Mouse (Mus musculus): ENCODE results near the gene Sun2.

Sun2 gene

GRCm38 (mm10) chr15:79755977-79756625 lies 13.8 kb upstream of the Sun2 start:
- DNase-seq: no peak

DNA sequence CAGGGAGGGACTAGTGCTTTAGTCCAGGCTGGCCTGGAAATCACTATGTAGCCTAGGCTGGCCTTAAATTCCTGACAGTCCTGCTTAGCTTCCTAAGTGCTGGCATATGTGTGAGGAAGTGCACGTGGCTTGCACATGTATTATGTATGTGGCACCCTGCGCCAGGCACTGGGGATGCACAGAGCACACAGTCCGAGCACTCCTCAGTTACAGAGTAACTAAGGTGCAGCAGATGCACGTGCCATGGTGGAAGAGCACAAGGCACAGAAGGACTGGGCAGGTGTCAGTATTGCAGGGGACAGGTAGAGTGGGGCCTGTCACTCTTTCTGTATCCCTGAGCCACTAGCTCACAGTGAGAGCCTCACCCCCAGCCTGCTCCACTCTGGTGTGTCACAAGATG lies 12.8 kb upstream of the Sun2 start:
- DNase-seq: no peak

DNA sequence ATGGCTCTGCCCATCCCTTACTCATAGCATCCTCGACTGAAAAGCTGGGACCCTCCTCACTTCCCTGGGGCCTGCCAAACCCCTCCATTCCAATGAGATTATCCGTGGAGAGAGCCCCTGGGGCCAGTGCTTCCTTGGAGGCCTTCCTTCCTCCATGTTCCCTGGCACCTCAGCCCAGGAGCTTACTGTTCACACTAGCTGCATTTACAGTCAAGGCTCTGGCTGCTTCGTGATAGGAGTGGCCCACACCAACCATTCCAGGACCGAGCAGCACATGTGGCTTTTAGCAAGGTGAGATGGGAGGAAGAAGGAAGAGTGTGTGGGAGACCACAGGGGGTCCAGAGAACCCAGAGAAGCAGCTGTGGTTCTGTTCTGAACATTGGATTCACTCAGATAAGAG lies 11.5 kb upstream of the Sun2 start:
- no peak for DNase-seq

DNA sequence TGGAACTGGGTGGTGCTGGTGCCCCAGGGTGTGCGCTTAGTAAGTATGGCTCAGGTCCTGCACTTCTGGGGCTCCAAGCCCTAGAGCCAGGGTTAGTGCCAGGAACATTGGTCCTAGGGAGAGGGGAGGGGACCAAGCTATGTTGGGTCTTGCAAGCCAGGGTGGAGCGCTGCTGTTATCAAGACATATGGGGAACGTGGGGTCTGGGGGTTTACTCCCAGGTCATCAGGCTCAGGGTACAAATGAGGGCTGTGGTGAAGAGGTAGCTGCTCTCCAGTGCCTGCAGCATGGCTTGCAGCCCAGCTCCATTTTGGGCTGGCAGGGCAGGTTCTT lies 11.1 kb upstream of the Sun2 start:
- no peak for DNase-seq

DNA sequence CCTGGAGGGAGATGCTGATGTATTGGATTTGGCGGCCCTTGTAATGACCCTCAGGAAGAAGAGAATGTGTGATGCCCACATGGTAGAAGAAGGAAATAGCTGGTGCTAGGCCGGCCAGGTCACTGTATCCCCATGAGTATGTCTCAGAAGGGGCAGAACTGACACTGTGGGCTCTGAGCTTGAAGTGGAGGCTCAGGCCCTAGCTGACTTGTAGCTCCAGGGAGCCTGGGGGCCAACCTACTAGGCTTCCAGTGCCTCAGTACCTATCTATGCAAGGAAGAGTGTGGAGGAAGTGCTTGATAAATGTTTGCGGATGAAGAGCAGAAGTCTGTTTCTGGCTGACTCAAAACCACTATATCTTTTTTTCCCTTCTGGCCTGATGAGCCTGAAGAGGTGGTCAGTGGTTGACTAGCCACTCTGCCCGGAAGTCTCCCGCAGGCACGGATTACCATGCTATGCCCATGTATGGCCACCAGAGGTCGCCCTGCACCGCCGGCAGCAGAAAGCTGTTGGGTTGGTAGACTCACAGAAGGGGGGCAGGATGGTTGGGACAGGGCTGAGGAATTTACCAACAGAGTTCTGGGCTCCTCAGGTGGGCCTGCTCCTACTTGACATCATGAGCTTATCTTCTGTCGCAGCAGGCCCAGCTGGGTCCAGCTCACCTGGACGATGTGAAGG lies 10.5 kb upstream of the Sun2 start:
- peak; percentile 87 to 88 for DNase-seq

DNA sequence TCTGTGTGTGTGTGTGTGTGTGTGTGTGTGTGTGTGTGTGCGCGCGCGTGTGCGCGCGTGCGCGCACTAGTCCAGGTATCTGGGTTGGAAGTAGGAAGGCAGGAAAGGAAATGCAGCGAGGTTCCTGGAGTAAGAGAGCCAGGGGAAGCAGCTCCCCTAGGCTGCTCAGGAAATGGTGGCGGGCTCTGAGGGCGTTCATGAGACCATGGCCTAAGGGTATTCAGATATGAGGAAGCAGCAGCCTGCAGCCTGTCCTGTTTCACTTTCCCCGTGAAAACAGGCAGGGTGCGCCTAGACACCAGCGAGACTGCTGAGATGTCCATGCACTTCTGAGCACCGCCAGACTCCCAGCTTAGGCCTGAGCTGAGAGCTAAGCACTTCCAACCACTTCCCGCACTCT lies 9.4 kb upstream of the Sun2 start:
- DNase-seq: no peak

DNA sequence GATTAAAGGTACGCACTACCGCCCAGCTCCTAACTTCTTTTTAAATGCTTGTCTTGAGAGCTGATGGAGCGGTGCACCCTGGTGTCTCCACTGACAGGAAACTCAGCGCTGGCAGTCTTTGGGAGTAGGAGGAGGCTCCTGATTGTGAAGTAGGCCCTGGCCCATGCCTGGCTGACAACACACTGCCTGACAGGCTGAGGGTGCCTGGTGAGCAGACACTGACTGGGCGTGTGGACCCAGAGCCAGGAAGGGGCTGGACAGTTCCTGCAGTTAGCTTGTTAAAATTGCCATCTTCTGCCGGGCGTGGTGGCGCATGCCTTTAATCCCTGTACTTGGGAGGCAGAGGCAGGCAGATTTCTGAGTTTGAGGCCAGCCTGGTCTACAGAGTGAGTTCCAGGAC lies 7.9 kb upstream of the Sun2 start:
- no peak for DNase-seq

- no peak for DNase-seq
Measured at GRCm38 (mm10) chr15:79749162-79749561, 6.8 kb upstream of the Sun2 start.

DNA sequence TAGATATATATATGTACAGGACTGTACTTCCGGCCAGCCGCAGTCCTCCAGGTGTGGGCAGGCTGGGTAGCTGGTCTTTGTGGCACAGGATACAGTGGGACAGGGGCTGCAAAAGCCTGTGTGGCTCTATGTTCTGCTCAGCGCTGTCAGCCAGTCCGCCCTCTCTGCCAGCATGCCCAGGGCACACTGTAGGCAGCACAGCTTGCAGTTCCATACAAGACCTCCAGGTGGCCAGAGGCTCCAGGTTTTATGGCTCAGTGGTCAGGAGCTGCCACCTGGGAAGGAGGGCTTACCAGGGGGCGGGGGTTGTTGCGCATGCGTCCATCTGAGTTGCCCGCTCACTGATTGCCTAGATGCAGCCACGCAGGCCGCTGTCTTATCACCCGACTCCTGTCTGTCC lies 5.7 kb upstream of the Sun2 start:
- DNase-seq: peak; percentile 58 to 74

DNA sequence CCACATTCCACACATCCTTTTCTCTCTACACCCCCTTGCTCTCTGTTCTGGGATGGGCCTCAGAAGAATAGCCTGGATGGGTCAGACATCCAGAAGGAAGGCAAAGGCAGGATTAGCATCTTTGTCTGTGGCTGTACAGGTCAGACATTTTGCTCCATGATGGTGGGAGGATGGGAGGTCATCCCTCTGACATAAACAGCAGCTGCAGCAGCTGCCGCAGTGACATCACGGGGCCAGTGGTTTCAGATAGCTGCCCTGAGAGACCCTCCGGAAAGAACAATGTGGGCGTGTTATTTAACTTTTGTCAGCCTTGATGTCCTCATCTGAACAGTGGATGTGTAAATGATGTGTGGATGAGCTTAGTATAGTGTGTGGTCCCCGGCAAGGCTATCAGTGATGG lies 3.5 kb upstream of the Sun2 start:
- DNase-seq: no peak

DNA sequence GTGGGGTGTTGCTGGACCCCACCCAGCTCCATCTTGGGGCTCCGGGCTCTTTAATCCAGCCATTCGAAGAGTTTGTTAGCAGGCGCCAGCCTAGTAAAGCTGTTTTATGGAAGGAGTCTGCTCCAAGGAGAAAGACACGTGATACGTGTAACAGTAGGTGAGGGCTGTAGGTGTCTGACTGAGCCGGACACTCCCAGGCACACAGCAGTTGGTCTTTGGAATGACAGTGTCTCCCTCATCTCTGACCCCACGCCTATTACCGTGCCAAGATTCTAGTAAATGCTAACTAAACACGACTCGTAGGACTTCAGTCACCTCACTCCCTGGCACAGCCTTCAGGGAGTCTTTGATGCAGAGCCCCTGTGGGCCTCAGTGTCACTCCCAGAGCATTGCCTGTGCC lies 3.0 kb upstream of the Sun2 start:
- DNase-seq: no peak

DNA sequence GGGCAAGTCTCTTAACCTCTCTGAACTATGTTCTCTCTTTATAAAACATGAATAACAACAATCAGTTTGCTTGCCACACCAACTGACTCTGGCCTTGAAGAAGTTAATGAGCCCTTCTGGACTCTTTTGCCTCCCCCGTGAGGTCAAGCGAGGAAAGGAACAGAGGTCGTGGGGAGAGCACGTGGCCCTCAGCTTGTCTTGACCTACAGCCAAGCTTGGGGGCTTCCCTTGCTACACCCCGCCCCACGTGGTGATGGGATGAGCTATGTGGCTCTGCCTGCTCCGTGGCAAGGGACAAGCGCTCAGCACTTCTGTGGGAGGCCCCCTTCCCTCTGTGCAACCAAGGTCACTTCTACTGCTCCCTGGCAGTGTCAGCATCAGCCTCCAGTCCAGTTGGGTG lies 2.4 kb upstream of the Sun2 start:
- DNase-seq: no peak

GRCm38 (mm10) chr15:79744001-79744400 lies 1.7 kb upstream of the Sun2 start:
- DNase-seq: no peak

GRCm38 (mm10) chr15:79742706-79743023 lies 329 bp upstream of the Sun2 start:
- no peak for DNase-seq

- DNase-seq: peak; percentile 70 to 71
Measured at GRCm38 (mm10) chr15:79741173-79741858, 1.0 kb downstream of the Sun2 start.

DNA sequence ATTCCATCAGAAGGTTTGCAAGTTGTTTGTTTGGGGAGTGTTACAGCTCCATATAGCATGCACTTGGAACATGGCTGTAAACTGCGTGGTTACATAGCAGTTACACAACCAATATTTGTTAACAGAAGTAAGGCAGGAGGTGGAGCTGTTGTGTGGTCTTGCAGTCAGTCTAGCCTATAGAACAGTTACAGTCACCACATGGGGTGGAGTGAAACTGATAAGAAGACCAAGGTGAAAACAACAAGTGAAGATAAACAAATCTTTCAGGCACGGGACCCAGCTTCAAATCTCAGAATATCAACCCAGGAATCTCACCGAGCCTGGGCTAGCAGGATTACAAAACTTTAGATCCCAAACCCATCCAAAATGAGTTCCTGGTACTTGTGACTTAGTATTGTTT lies 1.6 kb downstream of the Sun2 start:
- DNase-seq: no peak

DNA sequence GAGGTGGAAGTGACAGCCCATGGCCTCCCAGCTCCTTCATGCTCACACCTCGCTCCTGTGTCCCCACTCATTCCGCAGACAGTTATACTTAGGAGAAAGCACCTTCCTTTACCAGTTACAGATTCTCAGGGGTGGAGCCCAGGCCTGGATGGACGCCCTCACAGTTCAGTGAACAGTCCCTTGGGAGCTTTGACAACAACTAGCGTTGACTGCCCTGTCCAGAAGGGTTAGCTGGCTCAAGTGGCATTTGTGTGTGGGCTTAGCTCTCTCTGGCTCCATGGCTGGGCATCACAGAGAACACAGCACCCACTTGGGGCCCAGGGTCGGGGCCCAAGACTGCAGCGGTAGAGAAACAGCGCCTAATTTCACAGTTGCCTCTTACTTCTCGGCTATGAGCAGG lies 8.0 kb downstream of the Sun2 start:
- DNase-seq: no peak

DNA sequence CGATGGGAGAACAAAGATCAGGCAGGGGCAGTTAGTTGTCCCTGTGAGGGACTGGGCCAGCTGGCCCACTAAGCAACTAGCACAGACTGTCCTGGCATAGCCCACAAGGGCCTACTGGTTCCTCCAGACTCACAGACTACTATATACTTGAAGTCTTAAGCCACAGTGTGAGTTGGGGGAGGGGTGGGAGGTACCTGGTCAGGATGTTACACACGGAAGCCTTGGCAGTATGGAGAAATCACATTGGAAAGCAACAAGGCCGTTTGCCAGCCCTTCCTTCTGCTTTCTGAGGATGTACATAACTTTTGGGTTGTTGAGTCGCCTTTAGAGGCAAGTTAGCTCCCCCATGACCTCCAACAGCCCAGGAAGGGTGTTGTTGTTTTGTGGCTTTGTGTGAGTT lies 8.7 kb downstream of the Sun2 start:
- no peak for DNase-seq

DNA sequence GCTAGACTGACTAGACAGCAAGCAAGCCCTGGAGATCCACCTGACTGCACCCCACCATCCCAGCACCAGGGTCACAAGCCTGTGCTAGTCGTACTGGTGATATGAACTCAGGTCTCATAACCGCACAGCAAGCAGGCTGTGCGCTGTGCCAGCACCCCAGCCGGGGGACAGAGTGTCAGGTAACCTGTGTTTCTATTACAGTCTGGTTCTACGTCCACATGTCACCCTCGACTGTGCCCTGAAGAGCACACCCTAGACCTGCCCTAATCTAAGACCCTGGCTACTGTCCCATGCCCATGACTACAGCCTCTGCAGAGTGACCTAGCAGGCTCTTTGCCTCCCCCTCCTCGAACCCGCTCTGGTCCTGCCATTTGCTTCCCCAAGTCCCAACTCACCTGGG lies 9.1 kb downstream of the Sun2 start:
- no peak for DNase-seq

- no peak for DNase-seq
Measured at GRCm38 (mm10) chr15:79731554-79731953, 10.8 kb downstream of the Sun2 start.

DNA sequence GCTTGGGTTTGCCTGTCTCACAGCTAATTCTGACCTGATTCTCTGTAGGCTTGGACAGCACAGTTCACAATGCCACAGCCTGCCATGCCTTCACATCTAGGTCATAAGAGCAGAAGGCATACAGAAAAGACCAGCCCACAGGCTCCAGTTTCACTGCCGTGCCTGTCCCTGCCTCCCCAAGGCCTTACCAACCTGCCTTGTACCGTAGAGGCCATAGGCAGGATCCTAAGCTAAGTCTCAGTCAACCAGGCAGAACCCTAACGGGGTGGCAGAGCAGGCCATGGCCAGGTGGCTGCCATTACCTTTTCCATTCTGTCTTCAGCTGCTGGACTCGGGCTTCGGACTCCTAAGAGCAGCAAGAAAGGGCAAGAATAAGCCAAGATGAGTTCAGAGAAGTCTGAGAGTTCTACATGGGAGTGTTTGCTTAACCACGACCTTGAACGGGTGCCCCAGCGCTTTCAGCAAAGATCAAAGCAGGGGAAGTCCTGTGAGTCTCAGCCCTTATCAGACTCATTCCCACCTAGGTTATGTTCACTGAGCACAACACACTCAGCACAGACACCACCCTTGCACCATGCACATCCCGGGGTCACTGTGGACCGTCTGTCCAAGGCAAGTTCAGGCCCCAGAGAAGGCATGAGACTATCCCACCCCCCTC lies 13.5 kb downstream of the Sun2 start:
- DNase-seq: no peak

DNA sequence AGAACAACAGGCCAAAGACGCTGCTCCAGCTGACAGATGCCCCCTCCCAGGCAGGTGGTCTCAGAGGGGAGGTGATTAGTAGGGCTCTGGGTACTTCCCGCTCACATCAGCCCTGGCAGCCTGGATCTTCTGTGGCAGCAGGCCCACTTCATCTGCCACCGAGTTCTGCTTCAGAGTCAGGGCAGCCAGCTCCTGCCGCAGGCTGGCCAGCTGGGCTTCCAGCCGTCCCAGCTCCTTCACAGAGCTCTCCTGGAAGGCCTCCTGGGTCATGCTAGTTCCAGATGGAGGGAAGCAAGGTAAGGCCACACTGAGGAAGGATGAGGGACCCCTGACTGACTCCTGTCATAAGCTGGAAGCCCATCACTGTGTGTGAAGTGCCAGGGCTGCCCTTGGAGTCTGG lies 14.0 kb downstream of the Sun2 start:
- DNase-seq: peak; percentile 78 to 83

DNA sequence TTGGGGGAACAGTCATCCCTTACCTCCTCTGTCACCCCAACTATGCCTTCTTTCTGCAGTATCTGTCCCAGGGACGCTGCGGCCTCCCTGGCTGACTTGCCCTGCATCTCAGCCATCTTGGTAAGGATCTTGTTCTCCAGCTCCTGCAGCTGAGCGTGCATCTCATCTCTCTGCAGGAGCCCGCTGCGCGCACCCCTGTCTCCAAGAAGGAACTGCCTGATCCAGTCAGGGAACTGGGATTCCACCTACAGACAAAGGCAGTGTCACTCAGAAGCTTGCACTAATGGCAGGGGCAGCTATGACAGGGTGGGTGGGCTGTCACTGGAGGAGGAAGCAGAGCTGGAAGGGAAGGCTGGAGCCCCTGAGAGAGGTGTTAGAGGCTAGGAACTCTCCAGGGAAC lies 14.5 kb downstream of the Sun2 start:
- peak in 1 of 2 experiments; percentile 40 for DNase-seq

DNA sequence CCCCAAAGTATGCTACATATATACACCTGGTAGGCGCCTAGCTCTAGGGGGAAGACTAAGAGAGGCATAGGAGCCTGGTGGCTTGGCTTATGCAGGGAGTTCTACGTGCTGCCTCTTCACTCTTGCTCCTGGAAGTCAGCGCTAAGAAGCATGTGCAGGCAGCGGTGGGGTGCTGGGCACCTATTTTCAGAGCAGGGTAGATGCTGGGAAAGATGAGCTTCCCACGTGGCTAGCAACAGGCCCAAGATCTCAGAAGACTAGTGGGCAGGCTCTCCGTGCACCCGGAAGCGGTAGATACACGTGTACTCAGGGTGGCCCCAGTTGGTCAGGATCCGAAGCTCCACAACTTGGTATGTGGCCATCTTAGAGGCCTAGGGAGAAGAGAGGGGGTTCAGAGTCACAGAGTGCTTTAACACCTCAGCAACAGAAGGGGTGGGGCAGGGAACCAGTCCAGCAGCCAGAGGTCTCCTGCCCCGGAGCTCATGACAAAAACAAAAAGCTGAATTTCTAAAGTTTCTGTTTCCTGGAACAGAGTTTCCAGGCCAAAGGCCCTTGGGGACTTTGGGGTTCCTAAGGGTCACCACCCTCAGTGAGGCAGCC lies 17.0 kb downstream of the Sun2 start:
- DNase-seq: no peak

Measured in cerebellum, postnatal 14 days (tissue).